Mouse (Mus musculus): ENCODE measurements at regions not wholly inside any gene's neighbourhood (a gene's known extent, or its start where the extent isn't known, plus 50 kb on each side); places are given as distances from the start of the nearest gene placed in this dataset.
A peak's percentile ranks its signal among the peaks of the same experiment; 100 is the strongest.

DNA sequence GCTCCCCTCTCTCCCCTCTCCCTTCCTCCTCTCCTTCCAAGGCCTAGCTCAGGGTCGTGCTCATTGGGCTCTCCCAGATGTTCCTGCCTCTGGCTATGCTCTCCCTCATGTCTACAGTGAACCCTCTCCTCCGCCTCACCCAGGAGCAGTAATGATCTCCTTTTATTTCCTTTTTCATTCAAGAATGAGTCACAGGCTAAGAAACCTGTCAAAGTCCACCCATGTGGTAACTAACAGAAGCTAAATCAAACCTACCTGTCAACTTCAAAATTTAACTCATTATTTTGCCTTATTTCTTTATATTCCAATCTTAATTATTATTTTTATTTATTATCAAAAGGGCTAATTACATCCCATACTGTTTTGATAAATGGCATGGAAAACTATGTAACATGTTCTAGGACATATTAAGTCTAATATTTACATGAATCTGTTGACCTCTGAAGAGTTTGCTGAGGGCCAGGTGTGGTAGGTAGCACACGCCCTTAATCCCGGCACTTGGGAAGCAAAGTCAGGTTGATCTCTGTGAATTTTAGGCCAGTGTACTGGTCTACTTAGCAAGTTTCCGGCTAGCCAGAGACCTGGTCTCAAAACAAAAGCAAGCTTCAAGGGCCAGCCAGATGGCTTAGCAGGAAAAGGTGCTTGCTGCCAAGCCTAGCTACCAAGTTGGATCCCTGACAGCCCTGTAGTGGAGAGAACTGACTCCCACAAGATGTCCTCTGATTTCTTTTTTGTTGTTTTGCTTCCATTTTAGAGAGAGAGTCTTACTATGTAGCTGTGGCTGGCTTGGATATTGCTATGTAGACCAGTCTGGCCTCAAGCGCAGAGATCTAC is 51.9 kb upstream of the Slc16a1 start:
- DNase-seq (ENCODE audit: low spot score in 2 of 2): no peak

- no peak for DNase-seq (ENCODE audit: low spot score in 2 of 2)
These were observed 53.2 kb upstream of the Slc16a1 start for GRCm38 (mm10) chr3:104585303-104585702.

GRCm38 (mm10) chr3:104583236-104583635 is 55.2 kb upstream of the Slc16a1 start:
- no peak for DNase-seq (ENCODE audit: low spot score in 2 of 2)

DNA sequence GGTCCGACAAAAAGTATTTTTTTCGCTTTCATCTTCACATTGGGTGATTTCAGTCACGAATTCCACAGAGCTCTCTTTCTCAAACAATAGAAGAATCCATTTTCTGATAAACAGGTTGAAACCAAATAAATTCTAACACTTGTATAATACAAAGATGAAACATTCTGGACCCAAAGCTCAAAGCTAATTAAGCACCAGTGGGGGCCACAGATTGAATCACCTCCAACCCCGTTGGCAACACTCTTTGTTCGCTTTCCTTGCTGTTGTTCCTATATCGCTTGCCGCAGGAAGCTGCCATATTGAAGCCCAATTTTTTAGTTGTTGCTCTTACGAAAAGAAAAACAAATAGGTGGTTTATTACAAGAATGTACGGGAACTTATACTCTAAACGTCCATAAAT is 55.9 kb upstream of the Slc16a1 start:
- no peak for DNase-seq (ENCODE audit: low spot score in 2 of 2)

GRCm38 (mm10) chr3:104579186-104579585 is 59.3 kb upstream of the Slc16a1 start:
- DNase-seq (ENCODE audit: low spot score in 2 of 2): no peak

DNA sequence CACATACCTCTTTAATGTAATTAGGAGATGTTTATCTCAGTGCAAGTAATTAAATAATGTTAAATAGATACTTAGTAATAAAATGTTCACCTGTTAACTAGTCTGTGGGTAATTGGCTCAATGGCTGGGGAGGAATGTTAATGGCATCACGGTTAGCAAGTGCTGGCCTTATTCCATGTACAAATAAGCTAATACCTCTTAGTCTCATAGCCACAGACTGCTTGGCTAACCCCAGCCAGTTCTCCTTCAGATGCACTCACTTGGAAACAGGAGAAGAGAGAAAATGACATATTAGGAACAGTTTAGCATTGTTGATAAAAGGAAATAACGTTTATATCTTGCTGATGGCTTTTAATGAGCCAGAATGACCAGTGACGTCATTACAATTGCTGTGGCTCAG is 60.1 kb upstream of the Slc16a1 start:
- no peak for DNase-seq (ENCODE audit: low spot score in 2 of 2)

- DNase-seq (ENCODE audit: low spot score in 2 of 2): no peak
These were observed 61.1 kb upstream of the Slc16a1 start for GRCm38 (mm10) chr3:104577228-104577927.

DNA sequence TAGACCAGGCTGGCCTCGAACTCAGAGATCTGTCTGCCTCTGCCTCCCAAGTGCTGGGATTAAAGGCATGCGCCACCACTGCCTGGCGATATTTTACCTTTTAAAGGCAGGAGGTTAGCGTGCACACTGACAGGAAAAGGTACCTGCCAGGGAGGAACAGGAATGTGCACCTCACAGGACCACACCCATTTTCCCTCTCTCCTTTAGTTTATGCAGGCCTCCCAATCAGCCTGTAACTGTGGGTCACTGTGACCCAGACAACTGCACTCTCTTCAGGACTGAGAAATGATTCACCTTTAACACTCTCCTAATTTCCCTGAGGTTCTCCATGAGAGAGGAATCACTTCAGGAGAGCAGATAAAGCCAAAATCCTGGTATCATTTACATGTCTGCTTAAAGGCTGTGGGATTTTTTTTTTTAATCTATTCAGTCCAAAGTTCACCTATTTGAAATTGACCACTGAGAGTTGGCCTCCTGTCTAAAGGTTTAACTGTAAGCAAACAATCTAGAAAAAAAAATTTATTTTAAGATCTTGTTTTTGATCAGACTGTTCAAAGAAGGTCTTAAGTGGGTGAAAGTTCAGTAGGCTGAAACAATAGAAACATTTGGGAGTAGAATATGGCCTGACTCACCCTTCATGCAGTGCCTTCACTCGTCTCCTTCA is 61.7 kb upstream of the Lrig2 start:
- DNase-seq (ENCODE audit: low spot score in 2 of 2): no peak

GRCm38 (mm10) chr3:104571935-104572631 is 60.4 kb upstream of the Lrig2 start:
- DNase-seq (ENCODE audit: low spot score in 2 of 2): no peak

DNA sequence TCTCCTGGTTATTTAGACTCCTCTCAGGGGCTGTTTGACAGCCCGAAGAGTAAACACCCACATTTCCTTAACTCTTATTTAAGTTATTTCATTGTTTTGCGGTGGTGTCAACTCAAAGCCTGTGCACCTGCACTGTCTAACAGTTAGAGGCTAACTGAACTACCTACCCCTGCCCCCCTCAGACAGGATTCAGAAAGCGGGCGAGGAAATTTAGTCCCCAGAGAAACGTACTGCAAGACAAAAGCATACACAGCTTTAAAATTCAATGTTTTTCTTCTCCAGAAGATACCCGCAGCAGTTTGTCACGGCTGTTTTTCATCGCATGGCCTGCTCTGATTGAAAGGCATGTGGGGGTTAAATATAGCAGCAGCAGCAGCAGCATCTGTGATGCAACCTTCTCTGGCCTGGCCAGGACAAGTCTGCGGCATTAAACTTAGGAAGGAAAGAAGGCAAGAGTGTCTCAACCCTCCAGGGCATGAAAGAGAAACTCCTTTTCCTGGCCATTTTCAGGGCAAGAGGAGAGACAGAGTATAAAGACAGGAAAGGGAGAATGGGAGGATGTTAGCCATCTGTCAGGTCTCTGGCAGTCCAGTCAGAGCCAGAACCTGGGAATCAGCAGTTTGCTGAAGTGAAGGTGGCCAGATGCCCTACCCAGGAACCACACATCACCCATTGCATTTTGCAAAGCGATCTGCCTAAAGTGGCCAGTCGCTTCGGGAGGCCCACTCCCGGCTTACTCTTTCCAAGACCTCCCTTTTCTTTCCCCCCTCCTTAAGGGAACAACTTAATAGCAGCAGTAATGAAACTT is 53.9 kb upstream of the Lrig2 start:
- peak in 1 of 2 experiments; percentile 24 for DNase-seq (ENCODE audit: low spot score in 2 of 2)

DNA sequence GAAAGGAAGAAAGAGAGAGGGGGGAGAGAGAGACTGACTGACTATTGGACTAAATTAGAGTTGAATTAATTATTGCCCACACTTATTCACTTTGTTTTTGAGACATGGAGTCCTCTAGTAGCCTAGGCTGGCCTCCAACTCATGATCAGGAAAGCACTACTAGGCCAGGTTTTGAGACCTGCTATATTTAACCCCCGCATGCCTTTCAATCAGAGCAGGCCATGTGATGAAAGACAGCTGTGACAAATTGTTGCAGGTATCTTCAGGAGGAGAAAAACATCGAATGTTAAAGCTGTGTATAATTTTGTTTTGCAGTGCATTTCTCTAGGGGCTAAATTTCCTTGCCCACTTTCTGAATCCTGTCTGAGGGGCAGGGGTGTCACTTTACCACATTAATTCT is 53.1 kb upstream of the Lrig2 start:
- no peak for DNase-seq (ENCODE audit: low spot score in 2 of 2)

DNA sequence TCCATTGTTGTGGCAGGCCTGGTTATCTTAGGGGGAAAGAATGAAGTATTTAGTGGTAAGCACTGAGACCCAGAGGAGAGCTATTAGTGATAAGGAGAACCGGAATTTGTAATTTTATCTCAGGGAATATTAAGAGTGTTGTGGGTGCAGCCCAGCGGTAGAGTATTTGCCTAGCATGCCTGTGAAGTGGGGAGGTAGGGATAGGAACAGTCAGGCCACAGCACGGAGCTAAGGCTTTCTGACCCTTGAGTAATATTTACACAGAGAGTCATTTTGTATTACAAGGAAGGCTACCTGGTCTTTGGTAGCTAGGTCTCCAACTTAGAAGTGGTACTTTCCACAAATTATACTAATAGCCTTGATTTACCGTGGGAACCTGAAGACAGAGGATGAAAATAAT is 49.8 kb upstream of the Lrig2 start:
- DNase-seq (ENCODE audit: low spot score in 2 of 2): no peak
